Mouse (Mus musculus): Measurements from ENCODE around the gene Olfr482. TPM values are rescaled to one million over a fixed set of nuclear protein-coding genes. Genes with fewer than 3 reads are reported as not detected.

Gene Olfr482
- polyA plus RNA-seq (2012; rRNA removed): not detected in 2 replicates

GRCm38 (mm10) chr7:108097486-108097885 is at the start of gene Olfr482:
Gene Olfr482, minus strand, starts transcription at chr7:108097586.

GRCm38 (mm10) chr7:108127349-108127748 is 30.0 kb upstream of the Olfr482 start, which contains the start of gene Olfr484:
Gene Olfr484, minus strand, starts transcription at chr7:108127449.

GRCm38 (mm10) chr7:108100549-108100948 is 3.2 kb upstream of the Olfr482 start, which contains the start of gene Olfr483:
Gene Olfr483, plus strand, starts transcription at chr7:108100849.

GRCm38 (mm10) chr7:108079555-108079954 is 17.8 kb downstream of the Olfr482 start, which contains the start of gene Olfr481:
Gene Olfr481, plus strand, starts transcription at chr7:108079855.

GRCm38 (mm10) chr7:108067246-108067645 is 30.1 kb downstream of the Olfr482 start, which contains the start of gene Olfr480:
Gene Olfr480, minus strand, starts transcription at chr7:108067346.

GRCm38 (mm10) chr7:108050393-108050792 is 47.0 kb downstream of the Olfr482 start, which contains the start of gene Olfr479:
Gene Olfr479, plus strand, starts transcription at chr7:108050693.

Other genes starting within 250 kb of the Olfr482 start
- gene Olfr472, start 199.7 kb downstream of the Olfr482 start, polyA plus RNA-seq (2012; rRNA removed): not detected in 2 replicates
- not detected in 2 replicates for gene Olfr473, start 167.1 kb downstream of the Olfr482 start, polyA plus RNA-seq (2012; rRNA removed)
- not detected in 2 replicates for gene Olfr474, start 142.9 kb downstream of the Olfr482 start, polyA plus RNA-seq (2012; rRNA removed)
- gene Olfr476, start 132.8 kb downstream of the Olfr482 start, polyA plus RNA-seq (2012; rRNA removed): not detected in 2 replicates
- not detected in 2 replicates for gene Olfr477, start 110.9 kb downstream of the Olfr482 start, polyA plus RNA-seq (2012; rRNA removed)
- gene Olfr478, start 63.6 kb downstream of the Olfr482 start, polyA plus RNA-seq (2012; rRNA removed): not detected in 2 replicates
- gene Olfr479, start 46.9 kb downstream of the Olfr482 start, polyA plus RNA-seq (2012; rRNA removed): not detected in 2 replicates
- gene Olfr480, start 30.2 kb downstream of the Olfr482 start, polyA plus RNA-seq (2012; rRNA removed): not detected in 2 replicates
- gene Olfr481, start 17.7 kb downstream of the Olfr482 start, polyA plus RNA-seq (2012; rRNA removed): not detected in 2 replicates
- not detected in 2 replicates for gene Olfr483, start 3.3 kb upstream of the Olfr482 start, polyA plus RNA-seq (2012; rRNA removed)
- gene Olfr484, start 29.9 kb upstream of the Olfr482 start, polyA plus RNA-seq (2012; rRNA removed): not detected in 2 replicates
- not detected in 2 replicates for gene Olfr485, start 62.3 kb upstream of the Olfr482 start, polyA plus RNA-seq (2012; rRNA removed)
- not detected in 2 replicates for gene Olfr486, start 75.2 kb upstream of the Olfr482 start, polyA plus RNA-seq (2012; rRNA removed)
- gene Olfr487, start 117.0 kb upstream of the Olfr482 start, polyA plus RNA-seq (2012; rRNA removed): not detected in 2 replicates
- gene Olfr488, start 160.8 kb upstream of the Olfr482 start, polyA plus RNA-seq (2012; rRNA removed): not detected in 2 replicates
- gene Olfr490, start 191.3 kb upstream of the Olfr482 start, polyA plus RNA-seq (2012; rRNA removed): not detected in 2 replicates
- not detected in 2 replicates for gene Olfr491, start 215.9 kb upstream of the Olfr482 start, polyA plus RNA-seq (2012; rRNA removed)
- gene Olfr492, start 226.1 kb upstream of the Olfr482 start, polyA plus RNA-seq (2012; rRNA removed): not detected in 2 replicates
- gene Olfr493, start 249.4 kb upstream of the Olfr482 start, polyA plus RNA-seq (2012; rRNA removed): not detected in 2 replicates